Mouse (Mus musculus): ENCODE data around the gene Plekhg6. TPM values are rescaled to one million over a fixed set of nuclear protein-coding genes. Genes with fewer than 3 reads are reported as not detected.

Gene Plekhg6
- polyA plus RNA-seq, 1 experiment: 17.5 TPM

- no peak for DNase-seq (ENCODE audit: low spot score)
These were observed 4.7 kb upstream of the Plekhg6 start for GRCm38 (mm10) chr6:125385066-125385974.

GRCm38 (mm10) chr6:125382024-125382423 is 1.4 kb upstream of the Plekhg6 start:
- DNase-seq (ENCODE audit: low spot score): no peak

- no peak for DNase-seq (ENCODE audit: low spot score)
These were observed 812 bp downstream of the Plekhg6 start for GRCm38 (mm10) chr6:125379781-125380180.

- DNase-seq (ENCODE audit: low spot score): no peak
These were observed 2.0 kb downstream of the Plekhg6 start for GRCm38 (mm10) chr6:125378621-125379020.

- peak; percentile 69 for DNase-seq (ENCODE audit: low spot score)
These were observed 2.8 kb downstream of the Plekhg6 start for GRCm38 (mm10) chr6:125377582-125378451.

- DNase-seq (ENCODE audit: low spot score): no peak
These were observed 3.6 kb downstream of the Plekhg6 start for GRCm38 (mm10) chr6:125377042-125377441.

- DNase-seq (ENCODE audit: low spot score): no peak
These were observed 12.7 kb downstream of the Plekhg6 start for GRCm38 (mm10) chr6:125367758-125368371.

- DNase-seq (ENCODE audit: low spot score): no peak
These were observed 14.5 kb downstream of the Plekhg6 start for GRCm38 (mm10) chr6:125366133-125366532.

- DNase-seq (ENCODE audit: low spot score): no peak
These were observed 15.1 kb downstream of the Plekhg6 start for GRCm38 (mm10) chr6:125365522-125365921.

GRCm38 (mm10) chr6:125364448-125364847 is 16.1 kb downstream of the Plekhg6 start:
- no peak for DNase-seq (ENCODE audit: low spot score)

GRCm38 (mm10) chr6:125363451-125364242 is 16.9 kb downstream of the Plekhg6 start:
- DNase-seq (ENCODE audit: low spot score): no peak

GRCm38 (mm10) chr6:125363021-125363420 is 17.6 kb downstream of the Plekhg6 start:
- no peak for DNase-seq (ENCODE audit: low spot score)

GRCm38 (mm10) chr6:125361467-125362291 is 18.9 kb downstream of the Plekhg6 start:
- DNase-seq (ENCODE audit: low spot score): no peak

GRCm38 (mm10) chr6:125360846-125361245 is 19.7 kb downstream of the Plekhg6 start:
- DNase-seq (ENCODE audit: low spot score): no peak

- no peak for DNase-seq (ENCODE audit: low spot score)
These were observed 20.6 kb downstream of the Plekhg6 start for GRCm38 (mm10) chr6:125359999-125360398.

GRCm38 (mm10) chr6:125357334-125357733 is 23.3 kb downstream of the Plekhg6 start:
- no peak for DNase-seq (ENCODE audit: low spot score)

- DNase-seq (ENCODE audit: low spot score): no peak
These were observed 24.3 kb downstream of the Plekhg6 start for GRCm38 (mm10) chr6:125356264-125356663.

- no peak for DNase-seq (ENCODE audit: low spot score)
These were observed 25.3 kb downstream of the Plekhg6 start for GRCm38 (mm10) chr6:125355197-125355741.

- DNase-seq (ENCODE audit: low spot score): no peak
These were observed 26.0 kb downstream of the Plekhg6 start for GRCm38 (mm10) chr6:125354352-125355151.
